Mouse (Mus musculus) natural killer cell, adult 2 months (primary cell): ENCODE data around the gene Thumpd3.

Source experiments
- DNase-seq, 2 experiments: peaks; one replicate each; pipeline ENCODE4 v3.0.0; 2022; ENCODE audit warnings: low spot score in 2 of 2

Thumpd3 gene

DNA sequence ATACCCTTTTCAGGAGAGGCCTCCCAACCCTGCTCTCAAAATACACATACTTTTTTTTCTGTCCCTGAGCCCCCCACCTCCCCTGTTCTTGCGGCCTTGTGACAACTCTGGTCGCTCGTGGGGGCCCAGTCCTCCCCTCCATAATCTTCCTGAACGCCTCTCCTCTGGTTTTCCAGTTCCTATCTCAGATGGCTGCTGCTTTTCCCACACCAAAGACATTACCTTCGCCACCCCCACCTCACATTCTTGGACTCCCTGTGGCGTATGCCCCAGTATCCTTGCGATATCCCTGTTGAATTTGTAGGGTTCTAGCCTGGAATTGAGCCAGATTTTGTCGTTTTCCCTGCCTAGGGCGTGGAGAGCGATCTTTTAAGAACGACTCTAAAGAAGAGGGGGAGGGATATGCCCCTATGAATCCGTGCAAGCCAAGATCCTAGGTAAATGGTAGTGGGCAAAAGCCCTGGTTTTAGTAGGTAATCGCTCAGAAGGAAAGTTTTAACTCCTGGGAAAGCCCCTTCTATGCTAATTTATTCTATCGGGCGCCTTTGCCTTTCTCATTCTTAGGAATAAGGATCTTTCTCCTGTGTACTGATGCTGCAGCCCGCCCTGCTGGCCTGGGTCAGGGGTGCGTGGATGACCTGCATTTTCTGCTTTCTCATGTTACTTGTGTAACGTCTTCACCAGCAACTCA, 32.2 kb downstream of the Thumpd3 start:
- peak in 1 of 2 experiments; percentile 13 for DNase-seq

DNA sequence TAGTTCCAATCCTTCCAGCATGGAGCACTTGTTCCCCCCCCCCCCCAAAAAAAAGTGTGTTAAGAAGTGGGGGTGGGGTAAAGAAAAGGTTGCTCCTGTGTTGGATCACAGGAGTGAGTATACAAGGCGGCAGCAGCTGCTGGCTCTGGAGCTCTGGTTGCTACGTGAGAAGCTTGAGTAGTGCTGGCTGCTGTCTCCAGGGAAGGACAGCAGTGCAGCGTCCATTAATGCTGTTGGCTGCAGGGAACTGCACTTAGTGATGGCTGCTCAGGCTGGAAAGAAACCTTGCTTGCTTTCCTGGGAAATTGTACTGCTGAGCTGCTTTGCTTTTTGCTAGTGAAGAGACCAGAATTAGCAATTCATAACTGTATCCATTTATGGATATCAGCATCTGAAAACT, 33.5 kb downstream of the Thumpd3 start:
- DNase-seq: no peak

DNA sequence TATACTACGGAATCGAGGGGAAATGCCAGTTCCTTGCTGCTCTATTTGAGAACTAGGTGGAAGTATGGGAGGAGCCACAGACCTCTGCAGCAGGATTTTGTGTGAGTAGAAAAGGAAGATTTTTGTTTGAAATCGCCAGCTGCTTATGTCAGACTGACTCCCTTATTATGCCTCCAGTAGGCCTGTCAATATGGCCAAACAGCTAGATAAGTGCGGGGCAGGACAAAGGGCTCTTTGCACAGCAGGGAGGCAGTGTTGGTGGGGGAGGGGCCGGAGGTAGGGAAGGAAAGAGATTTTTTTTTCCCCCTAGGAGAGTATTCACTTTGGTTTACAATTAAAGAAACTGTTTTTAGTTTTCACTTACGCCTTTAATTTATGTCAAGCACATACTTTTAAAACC, 36.2 kb downstream of the Thumpd3 start:
- no peak for DNase-seq

DNA sequence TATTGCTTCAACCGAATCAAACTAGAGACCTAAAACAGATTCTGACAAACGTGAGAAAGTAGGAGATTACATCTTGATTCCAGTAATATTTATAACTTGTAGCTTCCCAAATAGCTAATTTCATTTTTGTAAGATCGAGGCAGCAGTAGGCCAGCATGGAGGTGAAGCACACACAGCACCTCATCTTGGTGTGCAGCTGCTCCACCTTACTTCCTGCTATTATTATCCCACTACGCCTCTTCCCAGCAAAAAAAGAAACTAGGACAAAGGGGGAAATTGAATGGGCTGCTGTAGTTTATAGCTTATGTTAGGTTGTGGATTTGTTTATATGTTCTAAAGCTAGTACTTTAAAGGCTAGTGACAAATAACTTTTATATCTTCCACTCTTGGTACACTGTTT, 38.6 kb downstream of the Thumpd3 start:
- DNase-seq: no peak

DNA sequence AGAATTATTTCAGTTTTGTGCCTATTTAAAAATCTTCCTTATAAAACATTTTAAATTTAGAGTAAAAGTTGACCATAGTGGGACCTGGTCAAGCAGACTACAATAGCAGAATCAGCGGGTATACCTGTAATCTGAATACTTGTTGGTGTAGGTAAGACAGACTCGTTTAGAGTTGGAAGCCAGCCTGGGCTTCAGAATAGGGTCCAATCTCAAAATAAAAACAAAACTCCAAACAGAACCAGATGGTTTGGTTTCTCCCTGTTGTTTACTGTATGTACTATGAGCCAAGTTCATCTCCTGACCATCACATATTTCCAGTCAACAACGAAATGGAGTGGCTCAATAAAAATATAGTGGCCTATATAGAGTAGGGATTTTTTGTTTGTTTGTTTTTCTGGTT, 47.2 kb downstream of the Thumpd3 start:
- no peak for DNase-seq

DNA sequence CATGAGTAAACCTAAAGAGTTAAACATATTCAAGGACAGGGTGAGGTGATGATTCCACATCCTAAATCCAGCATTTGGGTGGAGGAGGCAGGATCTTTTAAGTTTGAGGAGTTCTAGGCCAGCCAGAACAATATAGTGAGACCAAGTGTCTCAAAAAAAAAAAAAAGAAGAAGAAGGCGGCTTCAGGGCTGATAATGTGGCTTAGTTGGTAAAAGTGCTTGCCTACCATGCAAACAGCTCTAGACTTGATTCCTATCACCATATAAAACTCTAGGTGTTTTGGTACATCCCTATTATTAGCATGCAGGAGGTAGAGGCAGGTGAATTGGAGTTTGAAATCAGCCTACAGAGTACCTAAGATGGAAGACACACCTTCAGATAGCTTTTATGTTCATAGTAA, 49.5 kb downstream of the Thumpd3 start:
- no peak for DNase-seq

DNA sequence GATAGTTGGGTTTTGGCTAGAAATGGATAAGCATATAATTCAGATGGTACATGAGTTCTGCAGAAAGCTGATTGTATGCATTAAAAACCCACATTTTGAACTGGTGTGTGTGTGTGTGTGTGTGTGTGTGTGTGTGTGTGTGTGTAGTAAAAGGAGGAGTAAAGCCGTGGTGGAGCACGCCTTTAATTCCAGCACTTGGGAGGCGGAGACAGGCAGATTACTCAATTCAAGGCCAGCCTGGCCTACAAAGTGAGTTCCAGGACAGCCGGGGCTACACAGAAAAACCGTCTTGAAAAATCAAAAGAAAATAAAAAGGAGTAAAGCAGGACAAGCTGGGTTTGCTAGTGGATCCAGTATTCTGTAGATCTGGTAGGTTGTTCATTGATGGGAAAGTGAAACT, 51.6 kb downstream of the Thumpd3 start:
- DNase-seq: no peak

DNA sequence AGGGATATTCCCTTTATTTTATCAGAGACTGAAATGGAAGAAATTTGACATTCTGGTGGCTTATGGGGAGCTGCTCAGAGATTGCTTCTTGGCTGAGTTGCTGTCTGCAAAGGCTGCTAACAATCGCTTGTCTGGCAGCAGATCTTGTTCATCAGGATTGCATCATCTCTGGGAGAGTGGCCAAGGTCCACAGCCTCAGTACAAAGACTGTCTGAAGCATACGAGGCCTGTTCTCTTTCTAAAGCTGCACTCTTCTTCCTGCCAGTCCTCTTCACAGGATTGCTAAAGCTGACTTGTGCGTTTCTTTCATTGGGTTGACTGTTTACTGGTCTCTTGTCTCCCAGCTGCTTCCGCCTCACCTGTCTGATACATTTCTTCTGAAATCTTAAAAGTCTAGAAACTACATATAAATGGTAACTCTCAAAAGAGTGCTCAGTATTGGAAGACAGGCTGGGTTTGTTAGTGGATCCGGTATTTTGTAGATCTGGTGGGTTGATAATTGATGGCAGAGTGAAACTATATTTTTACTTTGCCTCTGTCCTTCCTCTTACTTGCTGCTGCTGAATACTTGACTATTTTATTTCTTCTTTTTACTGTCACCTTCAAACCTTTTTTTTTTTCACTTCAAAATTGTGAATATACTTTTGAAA, 53.7 kb downstream of the Thumpd3 start:
- no peak for DNase-seq

DNA sequence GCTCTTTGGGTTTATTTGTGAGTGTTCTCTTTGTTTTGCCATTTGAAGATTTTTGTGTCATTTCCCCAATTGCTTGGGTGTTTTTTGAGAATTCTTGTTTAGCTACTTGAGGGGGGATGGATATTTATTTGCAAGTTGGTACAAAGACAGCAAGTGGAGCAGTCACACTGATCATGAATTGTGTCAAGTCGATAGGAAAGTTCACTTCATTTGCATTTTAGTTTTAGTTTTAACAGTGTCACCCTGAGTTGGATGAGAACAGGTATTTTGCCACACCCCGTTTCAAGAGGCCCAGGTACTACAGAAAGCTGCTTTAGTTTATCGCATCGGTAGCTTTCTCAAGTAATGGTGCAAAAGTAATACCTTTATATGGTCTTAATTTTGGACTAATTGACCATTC, 56.5 kb downstream of the Thumpd3 start:
- DNase-seq: no peak

DNA sequence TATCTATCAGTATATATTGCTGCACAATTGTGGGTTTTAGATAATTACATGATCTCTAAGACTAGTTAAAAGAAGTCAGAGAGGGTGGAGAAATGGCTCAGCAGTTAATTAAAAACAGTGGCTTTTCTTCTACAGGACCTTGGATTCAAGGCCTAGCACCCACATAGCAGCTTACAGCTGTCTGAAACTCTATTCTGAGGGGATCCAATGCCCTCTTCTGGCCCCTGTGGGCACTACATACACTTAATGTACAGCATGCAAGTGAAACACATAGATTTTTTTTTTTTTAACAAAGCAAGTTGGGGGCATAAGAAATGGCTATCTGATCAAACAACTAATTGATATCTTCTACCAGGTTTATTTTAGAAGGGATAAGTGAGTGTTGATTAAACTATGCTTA, 57.7 kb downstream of the Thumpd3 start:
- DNase-seq: peak; percentile 49 to 76

DNA sequence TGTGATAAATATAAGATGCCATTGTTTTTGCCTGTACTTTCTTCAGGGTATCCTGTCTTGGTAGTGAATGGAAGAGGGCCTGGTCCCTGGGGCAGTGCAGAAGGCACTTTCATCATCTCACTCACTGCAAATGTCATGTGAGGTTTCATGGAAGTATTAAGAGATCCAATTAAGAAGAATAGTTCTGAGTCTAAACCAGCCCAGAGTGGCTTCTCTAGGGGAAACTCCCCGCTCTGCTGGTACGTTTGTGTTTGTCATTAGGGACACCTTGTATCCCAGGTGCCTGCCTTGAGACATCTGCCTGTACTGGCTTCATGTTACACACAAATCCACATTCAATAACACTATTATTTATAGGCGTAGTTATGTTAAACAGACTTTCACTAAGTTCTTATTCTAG, 63.4 kb downstream of the Thumpd3 start:
- DNase-seq: no peak

DNA sequence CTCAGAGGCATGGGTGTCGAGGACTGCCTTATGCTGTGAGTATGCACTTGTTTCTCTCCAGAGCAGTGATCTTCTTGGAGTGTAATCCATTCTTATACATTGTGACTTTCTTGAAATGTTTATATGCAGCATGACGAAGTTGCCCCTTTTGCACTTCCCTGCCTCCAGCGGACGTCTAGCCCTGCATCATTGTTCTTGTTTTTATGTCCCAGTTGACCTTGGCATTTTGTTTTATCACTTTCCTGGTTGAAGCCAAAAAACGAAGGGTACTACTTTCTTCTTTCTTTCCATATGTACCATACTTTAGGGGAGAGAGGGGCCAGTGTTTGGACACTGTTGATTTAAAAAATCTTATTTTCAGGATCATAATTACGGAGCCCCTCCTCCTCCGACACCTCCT, 63.9 kb downstream of the Thumpd3 start:
- no peak for DNase-seq
